Mouse (Mus musculus): ENCODE data around the gene Josd2.

- no peak for TF ChIP-seq CTCF (IDR thresholded peaks at IDR 0.05; ENCODE audit: low read depth, low read length)
- TF ChIP-seq POLR2A (IDR thresholded peaks at IDR 0.05; ENCODE audit: insufficient read depth, low read length), result no peak
Observed at GRCm38 (mm10) chr7:44441648-44442109, 26.1 kb upstream of the Josd2 start.
